Mouse (Mus musculus): ENCODE measurements at regions not wholly inside any gene's neighbourhood (a gene's known extent, or its start where the extent isn't known, plus 50 kb on each side); places are given as distances from the start of the nearest gene placed in this dataset.

GRCm38 (mm10) chr9:23856319-23856718 lies 241.5 kb upstream of the Npsr1 start:
- in situ Hi-C loops (cut with MboI, MseI), result loop anchor here in 1 of 2 experiments (10.0 kb wide), 1 partner anchor 742 kb away; no protein-coding TSS in a partner anchor
